Mouse (Mus musculus) kidney, adult 8-10 months (tissue): ENCODE data around the gene H2-Aa.
A peak's percentile ranks its signal among the peaks of the same experiment; 100 is the strongest.

ENCODE experiments used
- DNase-seq, 2 experiments: peaks; one replicate each; pipeline ENCODE4 v3.0.0; 2022

H2-Aa gene

GRCm38 (mm10) chr17:34299356-34299755, 11.7 kb upstream of the H2-Aa start:
- no peak for DNase-seq

DNA sequence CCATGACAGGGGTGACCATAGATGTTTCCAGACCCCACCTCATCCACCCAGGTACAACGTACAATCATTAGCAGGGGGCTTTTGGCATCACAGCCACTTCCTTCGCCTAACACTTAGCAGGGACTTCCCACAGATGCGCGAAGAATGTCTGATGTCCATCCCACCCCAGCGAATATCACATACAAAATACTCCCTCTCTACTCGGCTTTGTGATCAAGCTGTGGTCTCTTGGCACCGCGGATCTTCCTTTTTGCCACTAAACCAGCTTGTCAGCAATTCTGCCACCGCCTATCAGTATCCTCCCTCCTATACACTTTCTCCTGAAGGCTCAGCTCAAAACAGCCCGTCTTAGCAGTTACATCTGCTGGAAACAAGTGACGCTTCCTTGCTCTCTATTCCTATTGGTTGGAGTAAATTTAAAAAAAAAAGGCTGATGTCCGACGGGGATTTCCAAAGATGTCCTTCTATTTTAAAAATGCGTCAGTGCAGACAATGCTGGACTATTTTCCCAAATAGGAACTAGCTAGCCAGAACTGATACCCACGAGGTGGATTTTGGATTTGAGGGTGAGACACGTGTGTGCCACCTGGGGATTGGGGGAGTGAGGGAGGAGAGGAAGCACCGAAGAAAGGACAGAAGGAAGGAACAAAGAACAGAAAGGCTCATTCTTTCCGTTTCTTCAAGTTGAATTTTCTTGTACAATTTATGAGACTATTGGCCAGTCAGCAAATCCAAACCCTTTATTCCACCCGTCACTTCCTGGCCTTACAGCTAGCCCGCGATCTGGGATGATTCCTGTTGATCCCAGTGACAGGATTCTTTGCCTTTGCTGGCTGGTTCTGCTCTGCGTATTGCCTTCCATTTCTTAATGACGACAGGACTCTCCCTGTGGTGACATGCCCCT, 8.5 kb upstream of the H2-Aa start:
- DNase-seq, result peak; percentile 44 to 76

DNA sequence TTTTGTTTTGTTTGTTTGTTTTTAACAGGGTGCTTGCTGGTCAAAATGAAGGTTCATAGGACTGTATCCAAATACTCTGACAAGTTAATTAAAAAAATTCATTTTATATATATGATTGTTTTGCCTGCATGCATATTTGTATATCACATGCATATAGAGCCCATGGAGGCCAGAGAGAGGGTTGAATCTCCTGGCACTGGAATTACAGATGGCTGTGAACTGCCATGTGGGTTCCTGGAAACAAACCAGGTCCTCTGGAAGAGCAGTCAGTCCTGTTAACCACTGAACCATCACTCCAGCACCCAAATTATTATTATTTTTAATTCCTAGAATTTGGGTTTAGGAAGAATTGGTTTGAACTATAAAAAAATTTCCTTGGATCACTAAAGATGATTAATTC, 7.7 kb upstream of the H2-Aa start:
- DNase-seq, result no peak

DNA sequence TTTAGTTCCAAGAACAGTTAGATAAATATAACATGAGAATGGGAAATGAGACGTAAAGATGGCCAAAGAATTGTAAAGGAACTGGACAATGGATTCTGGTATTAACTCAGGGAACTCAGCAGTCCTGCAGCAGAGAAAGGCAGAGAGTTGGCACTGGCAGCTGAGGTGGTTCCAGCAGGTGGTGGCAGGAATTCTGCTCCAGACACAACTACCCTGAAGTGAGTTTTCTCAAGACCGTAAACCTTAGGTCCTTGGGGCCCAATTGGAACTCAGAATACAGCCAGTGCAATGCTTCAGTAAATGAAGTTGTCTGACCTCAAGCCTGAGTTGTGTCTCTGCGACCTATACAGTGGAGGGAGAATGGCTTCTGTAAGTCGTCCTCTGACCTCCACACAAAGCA, 6.6 kb upstream of the H2-Aa start:
- no peak for DNase-seq

DNA sequence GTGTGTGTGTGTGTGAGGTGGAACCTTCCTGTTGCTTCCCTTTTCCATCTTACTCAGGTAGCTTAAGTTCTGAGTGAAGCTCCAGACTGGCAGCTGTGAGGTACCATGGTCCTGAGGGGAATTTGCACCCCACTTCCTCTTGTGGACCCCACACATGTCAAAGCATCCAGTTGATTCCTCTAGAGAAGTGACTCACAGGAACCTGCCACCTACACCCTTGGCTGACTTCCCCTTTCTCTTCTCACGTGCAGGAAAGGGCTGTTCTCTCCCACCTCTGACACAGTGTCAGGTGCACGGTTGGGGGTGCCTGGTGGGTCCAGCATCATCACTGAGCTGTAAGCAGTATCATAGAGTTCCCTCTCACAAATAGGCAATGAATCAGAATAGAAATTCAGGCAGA, 5.9 kb upstream of the H2-Aa start:
- no peak for DNase-seq

DNA sequence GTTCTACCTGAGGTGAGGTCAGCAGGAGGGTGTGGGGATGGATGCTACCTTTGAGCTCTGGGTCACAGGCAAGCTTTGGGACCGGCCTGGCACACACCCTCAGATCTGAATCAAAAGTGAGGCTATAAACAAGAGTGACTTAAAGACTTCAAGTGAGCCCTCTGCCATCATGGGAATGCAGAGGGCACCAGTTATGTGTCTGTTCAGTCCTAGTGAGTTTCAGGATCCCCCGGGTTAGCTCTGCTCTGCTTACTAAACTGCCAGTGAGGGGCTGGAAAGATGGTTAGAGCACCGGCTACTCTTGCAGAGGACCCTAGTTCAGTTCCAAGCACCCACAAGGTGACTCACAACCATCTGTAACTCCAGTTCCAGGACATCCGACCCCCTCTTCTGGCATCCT, 4.9 kb upstream of the H2-Aa start:
- no peak for DNase-seq

- DNase-seq, result peak; percentile 61 to 80
These were observed 4.0 kb upstream of the H2-Aa start for GRCm38 (mm10) chr17:34291609-34292008.

GRCm38 (mm10) chr17:34288131-34288530, 508 bp upstream of the H2-Aa start:
- DNase-seq, result no peak

- no peak for DNase-seq
These were observed 624 bp downstream of the H2-Aa start for GRCm38 (mm10) chr17:34286999-34287398.

DNA sequence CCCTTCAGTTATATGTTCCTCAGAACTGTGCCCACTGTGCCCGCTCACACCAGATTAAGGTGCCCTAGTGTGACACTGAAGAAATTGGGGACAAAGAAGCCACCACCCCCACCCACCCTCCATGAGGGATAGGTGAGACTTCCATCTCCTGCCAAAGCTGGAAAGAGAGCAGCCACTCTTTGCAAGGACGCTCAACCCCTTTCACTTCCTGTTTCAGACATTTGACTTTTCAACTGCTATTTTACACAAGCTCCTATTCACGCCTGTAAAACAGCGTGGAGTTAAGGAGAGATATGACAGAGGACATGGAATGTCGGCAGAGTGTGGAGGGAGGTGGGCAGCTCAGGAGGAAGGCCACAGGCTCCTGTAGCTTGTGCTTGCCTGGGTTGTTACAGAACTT, 1.1 kb downstream of the H2-Aa start:
- no peak for DNase-seq

DNA sequence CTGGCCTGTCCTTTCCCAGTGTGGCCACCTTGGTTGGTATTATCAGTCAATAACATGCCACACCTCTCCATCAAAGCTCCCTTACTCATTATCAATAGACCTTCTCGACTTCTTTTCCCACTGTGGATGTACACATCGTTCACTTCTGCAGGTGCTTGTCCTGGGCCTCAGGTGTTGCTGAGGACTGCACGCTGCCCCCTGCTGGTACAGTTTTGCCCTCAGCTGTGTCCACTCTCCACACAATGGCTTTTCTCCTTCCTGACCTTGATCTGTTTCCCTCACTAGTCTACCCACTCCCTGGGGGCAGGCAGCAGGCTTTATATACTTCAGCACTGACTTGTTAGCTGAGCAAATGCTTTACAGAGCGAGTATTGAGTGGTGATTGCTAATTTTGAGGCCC, 1.8 kb downstream of the H2-Aa start:
- peak in 1 of 2 experiments; percentile 49 for DNase-seq

DNA sequence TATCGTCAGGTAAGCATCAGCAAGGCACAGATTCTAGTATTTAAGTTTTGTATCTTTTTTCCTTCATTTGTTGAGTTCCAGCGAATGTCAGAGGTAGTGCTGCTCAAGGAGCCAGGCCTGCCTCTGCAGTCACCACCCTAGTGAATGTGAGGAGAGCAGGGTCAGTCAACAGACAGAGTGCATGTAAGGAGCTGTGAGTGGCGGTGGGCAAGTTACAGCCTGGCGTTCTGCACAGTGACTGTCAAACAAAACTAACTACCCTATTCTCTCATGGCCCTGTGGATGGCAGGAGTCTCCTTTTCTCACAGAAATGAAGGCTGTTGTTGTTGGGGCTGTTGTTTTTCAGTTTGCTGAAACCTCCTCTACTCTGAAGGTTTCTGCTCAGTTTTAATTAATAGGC, 2.3 kb downstream of the H2-Aa start:
- DNase-seq, result no peak

DNA sequence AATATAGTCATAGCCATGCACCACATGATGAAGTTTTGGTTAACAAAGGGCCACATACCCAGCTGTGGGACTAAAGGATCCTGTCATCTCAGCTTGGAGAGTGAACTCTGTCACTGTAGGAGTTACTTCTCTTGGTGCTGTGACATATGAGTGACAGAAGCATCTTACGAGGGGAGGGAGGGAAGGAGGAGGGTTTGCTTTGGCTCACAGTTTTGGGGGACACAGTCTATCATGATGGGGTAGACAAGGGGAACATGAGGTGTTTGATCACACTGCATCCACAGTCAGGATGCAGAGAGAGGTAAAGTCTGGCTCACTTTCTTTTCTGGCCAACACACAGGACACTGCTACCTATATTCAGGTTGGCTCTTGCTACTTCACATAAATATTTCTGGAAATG, 5.8 kb downstream of the H2-Aa start:
- no peak for DNase-seq

- no peak for DNase-seq
These were observed 7.1 kb downstream of the H2-Aa start for GRCm38 (mm10) chr17:34280499-34281038.

- no peak for DNase-seq
These were observed 15.5 kb downstream of the H2-Aa start for GRCm38 (mm10) chr17:34272102-34272501.

GRCm38 (mm10) chr17:34270940-34271339, 16.7 kb downstream of the H2-Aa start:
- no peak for DNase-seq

DNA sequence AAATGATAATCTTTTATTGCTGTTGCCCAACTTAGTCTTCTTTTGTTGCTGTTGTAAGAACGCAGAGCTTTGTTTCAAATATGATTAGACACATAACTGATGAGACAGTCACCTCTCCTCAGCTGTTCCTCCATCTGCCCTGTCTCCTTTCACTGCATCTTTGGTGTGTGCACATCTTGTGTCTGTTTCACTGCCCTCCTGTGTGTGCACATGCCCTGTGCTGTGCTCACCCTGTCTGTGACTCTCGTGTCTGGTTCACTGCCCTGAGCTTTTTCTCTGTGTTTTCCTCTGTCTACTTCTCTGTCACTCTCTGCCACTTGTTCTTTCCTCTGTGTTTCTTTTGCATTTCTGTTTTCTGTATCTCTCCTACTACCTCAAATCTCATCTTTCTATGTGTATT, 17.4 kb downstream of the H2-Aa start:
- no peak for DNase-seq

GRCm38 (mm10) chr17:34269817-34270216, 17.8 kb downstream of the H2-Aa start:
- no peak for DNase-seq

GRCm38 (mm10) chr17:34268748-34269147, 18.9 kb downstream of the H2-Aa start:
- no peak for DNase-seq

GRCm38 (mm10) chr17:34268262-34268661, 19.4 kb downstream of the H2-Aa start:
- no peak for DNase-seq

- DNase-seq, result no peak
These were observed 22.9 kb downstream of the H2-Aa start for GRCm38 (mm10) chr17:34264452-34265351.

- no peak for DNase-seq
These were observed 23.7 kb downstream of the H2-Aa start for GRCm38 (mm10) chr17:34263811-34264371.

GRCm38 (mm10) chr17:34263068-34263467, 24.6 kb downstream of the H2-Aa start:
- peak; percentile 68 to 84 for DNase-seq
